In the genomic region with DNA sequence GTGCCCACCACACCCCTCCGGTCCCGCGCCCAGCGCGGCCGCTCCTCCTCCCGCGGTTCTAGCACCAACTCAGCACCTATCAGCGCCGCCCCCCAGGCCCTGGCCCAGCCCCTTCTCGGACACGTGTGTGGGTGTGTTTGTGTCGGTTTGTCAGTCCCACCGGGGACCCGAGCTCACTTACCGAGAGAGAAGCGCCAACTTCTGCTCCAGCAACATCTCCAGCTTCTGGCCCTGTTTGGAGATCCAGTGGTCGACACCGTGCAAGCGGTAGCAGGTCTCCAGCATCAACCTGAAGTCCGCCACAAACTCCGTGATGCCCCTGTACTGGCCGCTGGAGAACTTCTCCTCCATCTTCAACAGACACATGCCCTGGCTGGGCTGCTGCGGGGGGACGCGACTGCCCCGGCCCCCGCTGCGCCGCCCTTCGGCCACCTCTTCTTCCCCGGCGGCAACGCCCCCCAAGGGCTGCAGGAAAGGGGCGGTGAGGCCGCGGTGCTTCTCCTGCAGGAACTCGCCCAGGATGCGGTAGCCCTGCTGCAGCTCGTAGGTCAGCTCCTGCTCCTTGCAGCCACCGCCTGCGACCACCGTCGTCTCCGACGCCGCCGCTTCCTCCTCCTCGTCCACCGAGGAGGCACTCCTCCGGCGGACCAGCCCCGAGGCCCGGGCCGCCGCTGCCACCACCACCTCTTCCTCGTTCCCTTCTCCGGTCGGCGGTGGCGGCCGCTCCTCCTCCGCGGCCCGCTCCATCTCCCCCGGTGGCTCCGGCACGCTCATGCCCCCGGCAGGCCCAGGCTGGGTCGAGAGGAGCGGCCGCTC, we compare ENCODE assay signal across 8 mouse cellular contexts. TPM values are rescaled to one million over a fixed set of nuclear protein-coding genes. Genes with fewer than 3 reads are reported as not detected.
DNase-seq lines count a peak whose midpoint lies in the region; ATAC-seq and TF ChIP-seq lines count a peak whose summit lies in the region.

No protein-coding gene starts in this region.

- no peaks in the 10 kb centered on the region for H3K27me3 ChIP-seq in G1E (ENCODE audit: insufficient read depth, low read length)
- no peaks in the 10 kb centered on the region for H3K27me3 ChIP-seq in forebrain, embryonic 12.5 days
- H3K27me3 ChIP-seq in heart, postnatal 0 days (ENCODE audit: control insufficient read depth, insufficient read depth, low read length): no peaks in the 10 kb centered on the region
- H3K27me3 ChIP-seq in lung, embryonic 15.5 days: no peaks in the 10 kb centered on the region
- H3K27me3 ChIP-seq in thymus, adult 2 months (ENCODE audit: control insufficient read depth, insufficient read depth, low read length): no peaks in the 10 kb centered on the region

- under 1% methylated on average over 69 of the region's 72 CpGs for WGBS in forebrain, embryonic 12.5 days
- WGBS in heart, postnatal 0 days: 1% methylated on average over 60 of the region's 72 CpGs
- WGBS in lung, embryonic 15.5 days: under 1% methylated on average over 65 of the region's 72 CpGs
- under 1% methylated on average over 72 of the region's 72 CpGs for WGBS in olfactory bulb, adult 2 months
- under 1% methylated on average over 71 of the region's 72 CpGs for WGBS in thymus, adult 2 months

- no peak for TF ChIP-seq POLR2A in olfactory bulb, adult 2 months (IDR thresholded peaks at IDR 0.05; ENCODE audit: insufficient read depth, low read depth, low read length)
- TF ChIP-seq POLR2A in thymus, adult 2 months (IDR thresholded peaks at IDR 0.05; ENCODE audit: control insufficient read depth, extremely low read depth, insufficient read depth, low read length, poor library complexity): no peak

- peak overlapping the region; percentile 88 for H3K4me2 ChIP-seq in forebrain, embryonic 12.5 days
- H3K4me2 ChIP-seq in heart, postnatal 0 days (ENCODE audit: low read depth, low read length): peak overlapping the region; percentile 88
- H3K4me2 ChIP-seq in lung, embryonic 15.5 days: peak overlapping the region; percentile 78

- TF ChIP-seq CTCF in G1E (IDR thresholded peaks at IDR 0.05; ENCODE audit: low read depth, low read length): no peak
- TF ChIP-seq CTCF in heart, postnatal 0 days (IDR thresholded peaks at IDR 0.05; ENCODE audit: low read depth): no peak
- no peak for TF ChIP-seq CTCF in olfactory bulb, adult 2 months (IDR thresholded peaks at IDR 0.05; ENCODE audit: insufficient read depth, low read depth, low read length)
- TF ChIP-seq CTCF in thymus, adult 2 months (IDR thresholded peaks at IDR 0.05; ENCODE audit: borderline replicate concordance, control insufficient read depth, extremely low read depth, insufficient read depth, low read length, poor library complexity): no peak

- H3K4me1 ChIP-seq in G1E (ENCODE audit: insufficient read depth, low read depth, low read length): peaks cover 36% of the 10 kb centered on the region
- peaks cover 29% of the 10 kb centered on the region for H3K4me1 ChIP-seq in forebrain, embryonic 12.5 days
- H3K4me1 ChIP-seq in heart, postnatal 0 days (ENCODE audit: control insufficient read depth, insufficient read depth): peaks cover 13% of the 10 kb centered on the region
- peaks cover 12% of the 10 kb centered on the region for H3K4me1 ChIP-seq in lung, embryonic 15.5 days
- peaks cover 4% of the 10 kb centered on the region for H3K4me1 ChIP-seq in olfactory bulb, adult 2 months (ENCODE audit: control insufficient read depth, insufficient read depth, low read length)
- peaks cover 10% of the 10 kb centered on the region for H3K4me1 ChIP-seq in thymus, adult 2 months (replicated peaks; ENCODE audit: control insufficient read depth, insufficient read depth, low read length)

- H3K9me3 ChIP-seq in G1E (replicated peaks): no peaks in the 10 kb centered on the region
- no peaks in the 10 kb centered on the region for H3K9me3 ChIP-seq in forebrain, embryonic 12.5 days
- H3K9me3 ChIP-seq in heart, postnatal 0 days (replicated peaks; ENCODE audit: control insufficient read depth, low read length): no peaks in the 10 kb centered on the region
- no peaks in the 10 kb centered on the region for H3K9me3 ChIP-seq in lung, embryonic 15.5 days

- ATAC-seq in G1E (ENCODE audit: extremely low read depth, insufficient number of reproducible peaks, low FRiP score, poor library complexity, severe bottlenecking): peak; percentile 74
- ATAC-seq in forebrain, embryonic 12.5 days (ENCODE audit: low FRiP score): peak; percentile 56
- peak; percentile 55 for ATAC-seq in heart, postnatal 0 days (ENCODE audit: insufficient read depth, low read depth)
- ATAC-seq in lung, embryonic 15.5 days (ENCODE audit: borderline replicate concordance, extremely low read depth, low FRiP score, low TSS enrichment): peak; percentile 71

- peak; percentile 70 for DNase-seq in G1E (ENCODE audit: low spot score)
- DNase-seq in c-Kit-positive CD71-positive TER-119-positive erythroid progenitor cells, embryonic 14.5 days (ENCODE audit: low spot score): peak; percentile 76
- peak; percentile 60 for DNase-seq in heart, postnatal 0 days (ENCODE audit: low spot score)
- DNase-seq in kidney, postnatal 36 days: peak; percentile 78 to 87
- DNase-seq in thymus, adult 2 months: peak; percentile 62

- peak overlapping the region; percentile 92 for H3K4me3 ChIP-seq in G1E (ENCODE audit: low read depth, low read length)
- H3K4me3 ChIP-seq in forebrain, embryonic 12.5 days (replicated peaks): peak overlapping the region; percentile 72
- H3K4me3 ChIP-seq in heart, postnatal 0 days (ENCODE audit: low read depth, low read length): peak overlapping the region; percentile 87
- peak overlapping the region; percentile 80 for H3K4me3 ChIP-seq in lung, embryonic 15.5 days
- H3K4me3 ChIP-seq in olfactory bulb, adult 2 months (ENCODE audit: insufficient read depth, low read depth, low read length): peak overlapping the region; percentile 89
- peak overlapping the region; percentile 92 for H3K4me3 ChIP-seq in thymus, adult 2 months (ENCODE audit: control insufficient read depth, insufficient read depth, low read length)

- peaks cover 22% of the 10 kb centered on the region for H3K36me3 ChIP-seq in G1E (replicated peaks)
- peaks cover 17% of the 10 kb centered on the region for H3K36me3 ChIP-seq in forebrain, embryonic 12.5 days (replicated peaks)
- H3K36me3 ChIP-seq in heart, postnatal 0 days (replicated peaks; ENCODE audit: control insufficient read depth, insufficient read depth, low read length): peaks cover 14% of the 10 kb centered on the region
- peaks cover 12% of the 10 kb centered on the region; the same call in 1 of the 2 replicates for H3K36me3 ChIP-seq in lung, embryonic 15.5 days
- peaks cover under 1% of the 10 kb centered on the region; the same call in 1 of the 2 replicates for H3K36me3 ChIP-seq in thymus, adult 2 months (ENCODE audit: control insufficient read depth, insufficient read depth, low read length)

- H3K9ac ChIP-seq in forebrain, embryonic 12.5 days: peak overlapping the region; percentile 92
- H3K9ac ChIP-seq in heart, postnatal 0 days (replicated peaks; ENCODE audit: low read depth, low read length): peak overlapping the region; percentile 88
- peak overlapping the region; percentile 81 for H3K9ac ChIP-seq in lung, embryonic 15.5 days

- peak overlapping the region; percentile 93 for H3K27ac ChIP-seq in forebrain, embryonic 12.5 days
- H3K27ac ChIP-seq in heart, postnatal 0 days (ENCODE audit: low read depth): peak overlapping the region; percentile 92
- peak overlapping the region; percentile 92 for H3K27ac ChIP-seq in lung, embryonic 15.5 days
- H3K27ac ChIP-seq in olfactory bulb, adult 2 months (ENCODE audit: insufficient read depth, low read depth, low read length): peak overlapping the region; percentile 77; the same call in 1 of the 2 replicates
- H3K27ac ChIP-seq in thymus, adult 2 months (ENCODE audit: control insufficient read depth, insufficient read depth, low read length): 0 out of 2 replicates have a peak overlapping the region, but pooled peaks have one; percentile 7

- no peak for TF ChIP-seq EP300 in heart, postnatal 0 days (IDR thresholded peaks at IDR 0.05; ENCODE audit: low read depth)

RNA-seq across cellular contexts. Expression of gene 9930021J03Rik, which starts 0.5 kb away (rescaled TPM):
- 47.5 TPM in 2 replicates for total RNA-seq in G1E (2014; fragmentation: Nextera tagmentation)
- 13.0 and 15.1 TPM in 2 replicates for total RNA-seq in G1E (2017)
- 1.7 and 2.1 TPM in 2 replicates for polyA plus RNA-seq in G1E (2012)
- 7.7 and 8.2 TPM in 2 replicates for polyA plus RNA-seq in forebrain, embryonic 12.5 days (2016; fragmentation: Nextera tagmentation; extraction: Ambion mirVana)
- 8.6 and 11.6 TPM in 2 replicates for total RNA-seq in heart, postnatal 0 days (2014; rRNA removed; ENCODE audit: low replicate concordance)
- 1.8 and 1.9 TPM in 2 replicates for polyA plus RNA-seq in heart, postnatal 0 days (2015; fragmentation: Nextera tagmentation; extraction: Ambion mirVana)
- 4.1 TPM in 2 replicates for polyA plus RNA-seq in lung, embryonic 15.5 days (2015; fragmentation: Nextera tagmentation; extraction: Ambion mirVana)
- not detected in 2 replicates for polyA plus RNA-seq in olfactory bulb, adult 2 months (2012; ENCODE audit: insufficient read depth, insufficient read length, low replicate concordance, missing spikeins)
- 11.3 and 12.5 TPM in 2 replicates for polyA plus RNA-seq in thymus, adult 2 months (2012; rRNA removed)

RNA-seq across cellular contexts. Expression of gene Ranbp6, which starts 7.5 kb away (rescaled TPM):
- total RNA-seq in G1E (2014; fragmentation: Nextera tagmentation) (13.8 and 17.2 TPM in 2 replicates), G1E (2017) (28.2 and 30.2 TPM in 2 replicates)
- 0.84 and 1.9 TPM in 2 replicates for polyA plus RNA-seq in G1E (2012)
- polyA plus RNA-seq in forebrain, embryonic 12.5 days (2016; fragmentation: Nextera tagmentation; extraction: Ambion mirVana): 38.2 and 40.7 TPM in 2 replicates
- total RNA-seq in heart, postnatal 0 days (2014; rRNA removed; ENCODE audit: low replicate concordance): 10.8 and 12.9 TPM in 2 replicates
- polyA plus RNA-seq in heart, postnatal 0 days (2015; fragmentation: Nextera tagmentation; extraction: Ambion mirVana): 11.4 and 13.4 TPM in 2 replicates
- 14.2 and 14.4 TPM in 2 replicates for polyA plus RNA-seq in lung, embryonic 15.5 days (2015; fragmentation: Nextera tagmentation; extraction: Ambion mirVana)
- polyA plus RNA-seq in olfactory bulb, adult 2 months (2012; ENCODE audit: insufficient read depth, insufficient read length, low replicate concordance, missing spikeins): not detected in 2 replicates
- polyA plus RNA-seq in thymus, adult 2 months (2012; rRNA removed): 4.6 and 6.1 TPM in 2 replicates

Comparison
In these comparisons a context has a peak if more than half of its experiments do, and no peak if none do; other contexts are left out.
1. Peak in every context shown above with its lines: DNase-seq, ATAC-seq, H3K4me3 ChIP-seq and H3K27ac ChIP-seq.
2. H3K27ac ChIP-seq: peak in every context shown above with its lines; median percentile 93 in forebrain, embryonic 12.5 days; 92 in heart, postnatal 0 days; 92 in lung, embryonic 15.5 days; 77 in olfactory bulb, adult 2 months; 7 in thymus, adult 2 months.